ENCODE assay signal across 13 mouse cellular contexts in genomic region chr2:163439488-163439887, GRCm38 (mm10). TPM values are rescaled to one million over a fixed set of nuclear protein-coding genes. Genes with fewer than 3 reads are reported as not detected.
A peak's percentile ranks its signal among the peaks of the same experiment; 100 is the strongest.
DNase-seq lines count a peak whose midpoint lies in the region; ATAC-seq and TF ChIP-seq lines count a peak whose summit lies in the region.
"Had no signal": no experiment of that assay in that cellular context is flagged by ENCODE, and none has a peak within 500 bp of the region (broad histone marks: within the 10 kb centered on the region; RNA-seq: fewer than 3 reads in every experiment).

No protein-coding gene starts in this region.

- H3K4me3 ChIP-seq in left cerebral cortex, adult 2 months, result peak overlapping the region; percentile 89
- peak overlapping the region; percentile 90 for H3K4me3 ChIP-seq in forebrain, postnatal 0 days (ENCODE audit: low read depth, low read length)
- H3K4me3 ChIP-seq in midbrain, embryonic 11.5 days (ENCODE audit: low read depth, low read length), result peak overlapping the region; percentile 55
- 0 out of 2 replicates have a peak overlapping the region, but pooled peaks have one; percentile 37 for H3K4me3 ChIP-seq in stomach, embryonic 16.5 days (replicated peaks; ENCODE audit: low read length)

- WGBS in forebrain, postnatal 0 days, result 73% methylated on average over 1 of the region's 1 CpGs
- 93% methylated on average over 1 of the region's 1 CpGs for WGBS in midbrain, embryonic 11.5 days
- WGBS in stomach, embryonic 16.5 days, result 54% methylated on average over 1 of the region's 1 CpGs

- intact Hi-C loops in left cerebral cortex, adult 2 months (cut with DNase I), result no loop called here

- H3K4me1 ChIP-seq in forebrain, postnatal 0 days (ENCODE audit: insufficient read depth), result peaks cover 18% of the 10 kb centered on the region
- peaks cover 4% of the 10 kb centered on the region; the same call in 1 of the 2 replicates for H3K4me1 ChIP-seq in midbrain, embryonic 11.5 days (ENCODE audit: control insufficient read depth, insufficient read depth, low read length)
- H3K4me1 ChIP-seq in stomach, embryonic 16.5 days (ENCODE audit: control insufficient read depth, insufficient read depth, low read length), result no peaks in the 10 kb centered on the region
- H3K4me1 ChIP-seq: liver, embryonic 12.5 days had no signal

- no peaks in the 10 kb centered on the region for H3K27me3 ChIP-seq in forebrain, postnatal 0 days (ENCODE audit: insufficient read depth, low read length)
- H3K27me3 ChIP-seq in midbrain, embryonic 11.5 days (ENCODE audit: control insufficient read depth, insufficient read depth, low read length), result no peaks in the 10 kb centered on the region
- H3K27me3 ChIP-seq in stomach, embryonic 16.5 days (ENCODE audit: control insufficient read depth, insufficient read depth, low read length), result no peaks in the 10 kb centered on the region

- no peak overlapping the region for H3K27ac ChIP-seq in left cerebral cortex, adult 2 months
- no peak overlapping the region for H3K27ac ChIP-seq in forebrain, postnatal 0 days (ENCODE audit: low read depth, low read length)
- H3K27ac ChIP-seq in midbrain, embryonic 11.5 days (ENCODE audit: low read depth, low read length), result no peak overlapping the region
- no peak overlapping the region for H3K27ac ChIP-seq in stomach, embryonic 16.5 days (ENCODE audit: low read length)
- H3K27ac ChIP-seq: liver, embryonic 12.5 days had no signal

- H3K9ac ChIP-seq in forebrain, postnatal 0 days, result peak overlapping the region; percentile 94; the same call in 1 of the 2 replicates
- H3K9ac ChIP-seq in midbrain, embryonic 11.5 days (ENCODE audit: low read length), result no peak overlapping the region; the same call in 1 of the 2 replicates
- no peak overlapping the region for H3K9ac ChIP-seq in stomach, embryonic 16.5 days (ENCODE audit: low read length)
- H3K9ac ChIP-seq: liver, embryonic 12.5 days had no signal

- H3K4me2 ChIP-seq in forebrain, postnatal 0 days (ENCODE audit: low read depth), result peak overlapping the region; percentile 72
- peak overlapping the region; percentile 81 for H3K4me2 ChIP-seq in midbrain, embryonic 11.5 days
- no peak overlapping the region for H3K4me2 ChIP-seq in stomach, embryonic 16.5 days (ENCODE audit: low read depth, low read length)

- no peaks in the 10 kb centered on the region for H3K9me3 ChIP-seq in forebrain, postnatal 0 days (ENCODE audit: low read length)
- no peaks in the 10 kb centered on the region for H3K9me3 ChIP-seq in midbrain, embryonic 11.5 days (ENCODE audit: control insufficient read depth, low read length)
- no peaks in the 10 kb centered on the region for H3K9me3 ChIP-seq in stomach, embryonic 16.5 days (replicated peaks; ENCODE audit: control insufficient read depth, low read length)
- H3K9me3 ChIP-seq: liver, embryonic 12.5 days had no signal

- ATAC-seq in forebrain, postnatal 0 days, result no peak
- no peak for ATAC-seq in midbrain, embryonic 11.5 days (ENCODE audit: low FRiP score)
- no peak for ATAC-seq in stomach, embryonic 16.5 days (ENCODE audit: insufficient read depth, low FRiP score)
- ATAC-seq: liver, embryonic 12.5 days had no signal

- DNase-seq in left cerebral cortex, adult 2 months (ENCODE audit: extremely low spot score in 1 of 2, low spot score in 2 of 2), result no peak
- DNase-seq in left cerebral cortex, adult 9 months (ENCODE audit: low spot score in 2 of 2), result no peak
- DNase-seq in forebrain, postnatal 0 days, result no peak
- no peak for DNase-seq in midbrain, embryonic 11.5 days (ENCODE audit: low spot score, missing footprints)
- DNase-seq in urinary bladder, adult 18-20 months (ENCODE audit: low spot score in 2 of 2), result no peak
- DNase-seq in embryo, embryonic 9.5 days (ENCODE audit: extremely low spot score), result no peak
- no peak for DNase-seq in gastrocnemius, adult 18-20 months (ENCODE audit: low spot score)
- DNase-seq: right cerebral cortex, adult 18-20 months had no signal

- H3K36me3 ChIP-seq in forebrain, postnatal 0 days (ENCODE audit: insufficient read depth), result peaks cover 9% of the 10 kb centered on the region; the same call in 1 of the 2 replicates
- no peaks in the 10 kb centered on the region for H3K36me3 ChIP-seq in midbrain, embryonic 11.5 days (ENCODE audit: control insufficient read depth, insufficient read depth, low read length)
- H3K36me3 ChIP-seq in stomach, embryonic 16.5 days (ENCODE audit: control insufficient read depth, insufficient read depth, low read length), result no peaks in the 10 kb centered on the region
- H3K36me3 ChIP-seq: liver, embryonic 12.5 days had no signal

- no peak for TF ChIP-seq CTCF in left cerebral cortex, adult 2 months (IDR thresholded peaks at IDR 0.05)
- no peak for TF ChIP-seq CTCF in forebrain, postnatal 0 days (IDR thresholded peaks at IDR 0.05; ENCODE audit: low read depth)

RNA-seq across cellular contexts. Expression of gene Gdap1l1, which starts 1.2 kb away (rescaled TPM):
- total RNA-seq in left cerebral cortex, adult 2 months (2021), result 10 to 100 TPM; 67.7 to 70.7 TPM
- total RNA-seq in forebrain, postnatal 0 days (2014; rRNA removed), result 95.2 and 106 TPM in 2 replicates
- polyA plus RNA-seq in forebrain, postnatal 0 days (2015; fragmentation: Nextera tagmentation; extraction: Ambion mirVana), result 123 and 134 TPM in 2 replicates
- 42.8 and 42.9 TPM in 2 replicates for polyA plus RNA-seq in midbrain, embryonic 11.5 days (2014; fragmentation: Nextera tagmentation; extraction: Ambion mirVana)
- polyA plus RNA-seq in stomach, embryonic 16.5 days (2015; fragmentation: Nextera tagmentation; extraction: Ambion mirVana), result 5.2 and 5.3 TPM in 2 replicates
- total RNA-seq in gastrocnemius, adult 18-20 months (2021), result under 1 TPM in 1 of 2 experiments, not detected in 1; 0.21 TPM
- total RNA-seq: heart, adult 18-20 months had no signal

RNA-seq across cellular contexts. Expression of gene Oser1, which starts 15.0 kb away (rescaled TPM):
- 10 to 100 TPM; 20.7 to 23.8 TPM for total RNA-seq in left cerebral cortex, adult 2 months (2021)
- 25.2 and 26.6 TPM in 2 replicates for total RNA-seq in forebrain, postnatal 0 days (2014; rRNA removed)
- polyA plus RNA-seq in forebrain, postnatal 0 days (2015; fragmentation: Nextera tagmentation; extraction: Ambion mirVana), result 52.4 and 57.3 TPM in 2 replicates
- polyA plus RNA-seq in midbrain, embryonic 11.5 days (2014; fragmentation: Nextera tagmentation; extraction: Ambion mirVana), result 89.2 and 91.9 TPM in 2 replicates
- 79.0 and 86.1 TPM in 2 replicates for polyA plus RNA-seq in stomach, embryonic 16.5 days (2015; fragmentation: Nextera tagmentation; extraction: Ambion mirVana)
- total RNA-seq in gastrocnemius, adult 18-20 months (2021), result 10 to 100 TPM; 31.4 to 38.1 TPM

RNA-seq across cellular contexts. Expression of gene Fitm2, which starts 32.9 kb away (rescaled TPM):
- 10 to 100 TPM; 19.2 to 20.2 TPM for total RNA-seq in left cerebral cortex, adult 2 months (2021)
- total RNA-seq in forebrain, postnatal 0 days (2014; rRNA removed), result 16.2 and 25.8 TPM in 2 replicates
- 8.9 and 11.7 TPM in 2 replicates for polyA plus RNA-seq in forebrain, postnatal 0 days (2015; fragmentation: Nextera tagmentation; extraction: Ambion mirVana)
- polyA plus RNA-seq in midbrain, embryonic 11.5 days (2014; fragmentation: Nextera tagmentation; extraction: Ambion mirVana), result 9.3 and 9.6 TPM in 2 replicates
- polyA plus RNA-seq in stomach, embryonic 16.5 days (2015; fragmentation: Nextera tagmentation; extraction: Ambion mirVana), result 11.6 and 12.1 TPM in 2 replicates
- 10 to 100 TPM; 76.5 TPM for total RNA-seq in gastrocnemius, adult 18-20 months (2021)

RNA-seq across cellular contexts. Expression of gene Jph2, which starts 41.7 kb away (rescaled TPM):
- under 1 TPM; 0.63 to 0.81 TPM for total RNA-seq in left cerebral cortex, adult 2 months (2021)
- 0.69 and 1.9 TPM in 2 replicates for total RNA-seq in forebrain, postnatal 0 days (2014; rRNA removed)
- polyA plus RNA-seq in forebrain, postnatal 0 days (2015; fragmentation: Nextera tagmentation; extraction: Ambion mirVana), result 0.40 and 0.82 TPM in 2 replicates
- 0.19 TPM in 2 replicates for polyA plus RNA-seq in midbrain, embryonic 11.5 days (2014; fragmentation: Nextera tagmentation; extraction: Ambion mirVana)
- polyA plus RNA-seq in stomach, embryonic 16.5 days (2015; fragmentation: Nextera tagmentation; extraction: Ambion mirVana), result 8.5 and 11.2 TPM in 2 replicates
- total RNA-seq in gastrocnemius, adult 18-20 months (2021), result 100 to 1,000 TPM; 401 to 487 TPM

RNA-seq across cellular contexts. Expression of gene R3hdml, which starts 52.6 kb away (rescaled TPM):
- not detected for total RNA-seq in left cerebral cortex, adult 2 months (2021)
- 0.85 and 1.1 TPM in 2 replicates for total RNA-seq in forebrain, postnatal 0 days (2014; rRNA removed)
- 0.56 and 0.60 TPM in 2 replicates for polyA plus RNA-seq in forebrain, postnatal 0 days (2015; fragmentation: Nextera tagmentation; extraction: Ambion mirVana)
- not detected in 2 replicates for polyA plus RNA-seq in midbrain, embryonic 11.5 days (2014; fragmentation: Nextera tagmentation; extraction: Ambion mirVana)
- polyA plus RNA-seq in stomach, embryonic 16.5 days (2015; fragmentation: Nextera tagmentation; extraction: Ambion mirVana), result not detected in 2 replicates
- total RNA-seq in gastrocnemius, adult 18-20 months (2021), result not detected
- total RNA-seq: adrenal gland, adult 2 months; heart, adult 18-20 months; left cerebral cortex, postnatal 14 days had no signal
- polyA plus RNA-seq: adrenal gland, adult 2 months; liver, embryonic 12.5 days had no signal

Comparison
In these comparisons a context has a peak if more than half of its experiments do, and no peak if none do; other contexts are left out.
1. H3K4me3 ChIP-seq: peak in every context shown above with its lines; median percentile 90 in forebrain, postnatal 0 days; 89 in left cerebral cortex, adult 2 months; 55 in midbrain, embryonic 11.5 days; 37 in stomach, embryonic 16.5 days.
2. RNA of gene Gdap1l1, which starts 1.2 kb away (total RNA-seq): 95.2 to 106 TPM in forebrain, postnatal 0 days and 67.7 to 70.7 TPM in left cerebral cortex, adult 2 months; 0.21 TPM in gastrocnemius, adult 18-20 months; every median in the first group is over 10 times any median in the second.